Mouse (Mus musculus) gastrocnemius, postnatal 25 days (tissue): Measurements from ENCODE around the gene Ndufv3. TPM values are rescaled to one million over a fixed set of nuclear protein-coding genes. Genes with fewer than 3 reads are reported as not detected.

ENCODE experiments used
- DNase-seq: peaks from one replicate; pipeline ENCODE4 v3.0.0; 2022
- long read RNA-seq, 2 experiments: library from polyadenylated mRNA; stranded (forward); transcript quantifications; one replicate each; pipeline ENCODE4 v2.0.0; 2021
- total RNA-seq, 2 experiments: library from RNA; stranded (reverse); gene quantifications; 1 replicate in 1 of 2; 2 replicates in 1 of 2; pipeline ENCODE4 v1.2.3; 2021

The Ndufv3 gene
- total RNA-seq, result 100 to 1,000 TPM; 458 to 461 TPM
- long read RNA-seq, experiment 1, transcript Ndufv3-202 (3 exons, 493 nt), result major isoform, 1,088 of 1,118 reads
- long read RNA-seq, experiment 1, transcript Ndufv3-201 (4 exons, 1,582 nt), result minor isoform, 14 of 1,118 reads
- long read RNA-seq, experiment 1, partial matches to known transcripts, result 10 of 1,118 reads
- long read RNA-seq, experiment 1, other reads (novel, unspliced or antisense), result 6 of 1,118 reads
- long read RNA-seq, experiment 2, transcript Ndufv3-202 (3 exons, 493 nt), result major isoform, 709 of 748 reads
- long read RNA-seq, experiment 2, transcript Ndufv3-201 (4 exons, 1,582 nt), result minor isoform, 29 of 748 reads
- long read RNA-seq, experiment 2, partial matches to known transcripts, result 6 of 748 reads
- long read RNA-seq, experiment 2, other reads (novel, unspliced or antisense), result 4 of 748 reads

DNA sequence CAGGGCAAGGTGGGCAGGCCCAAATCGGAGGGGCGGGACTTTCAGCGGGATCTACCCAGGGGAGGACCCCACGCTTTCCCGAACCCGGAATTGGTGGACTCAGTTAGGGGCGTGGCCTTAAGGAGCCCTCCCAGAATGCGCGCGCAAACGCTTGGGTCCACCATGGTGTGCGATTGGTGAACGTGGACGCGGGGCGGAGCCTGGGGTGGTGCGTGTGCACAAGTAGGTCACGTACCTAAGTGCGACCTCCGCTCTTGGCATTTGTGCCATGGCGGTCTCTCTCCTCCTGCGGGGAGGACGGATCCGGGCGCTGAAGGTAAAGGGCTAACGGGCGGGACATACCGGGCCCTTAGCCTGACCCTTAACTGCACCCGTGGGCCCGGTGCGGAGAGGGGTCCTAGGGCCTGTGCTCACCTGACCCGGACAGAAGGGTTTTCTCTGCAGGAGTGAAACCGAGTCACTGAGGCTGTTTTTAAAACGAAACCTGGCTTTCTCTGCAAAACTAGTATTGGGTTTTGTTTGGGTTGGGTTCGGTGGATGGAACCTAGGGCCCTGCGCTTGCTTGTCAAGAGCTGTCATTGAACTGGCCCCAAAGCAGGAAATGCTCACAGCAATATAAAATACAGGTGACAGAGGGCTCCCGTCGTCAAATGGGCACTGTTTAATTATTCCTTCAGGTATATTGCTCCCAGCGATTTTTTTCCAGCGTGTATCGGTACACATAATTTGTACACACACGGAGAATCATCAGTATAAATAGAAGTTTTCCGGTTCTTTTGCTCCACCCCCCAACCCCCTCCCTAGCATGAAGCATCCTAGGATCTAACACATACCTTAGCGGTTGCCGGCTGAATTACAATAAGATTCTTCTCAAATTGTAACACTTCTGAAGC lies at the start of gene Ndufv3, which contains the start of gene Wdr4:
Ndufv3 (plus strand) TSS at position 170 of the 893 bp plus-strand sequence.
Wdr4 (minus strand) TSS at position 35 of the 893 bp plus-strand sequence.
- DNase-seq, result peak; percentile 98

DNA sequence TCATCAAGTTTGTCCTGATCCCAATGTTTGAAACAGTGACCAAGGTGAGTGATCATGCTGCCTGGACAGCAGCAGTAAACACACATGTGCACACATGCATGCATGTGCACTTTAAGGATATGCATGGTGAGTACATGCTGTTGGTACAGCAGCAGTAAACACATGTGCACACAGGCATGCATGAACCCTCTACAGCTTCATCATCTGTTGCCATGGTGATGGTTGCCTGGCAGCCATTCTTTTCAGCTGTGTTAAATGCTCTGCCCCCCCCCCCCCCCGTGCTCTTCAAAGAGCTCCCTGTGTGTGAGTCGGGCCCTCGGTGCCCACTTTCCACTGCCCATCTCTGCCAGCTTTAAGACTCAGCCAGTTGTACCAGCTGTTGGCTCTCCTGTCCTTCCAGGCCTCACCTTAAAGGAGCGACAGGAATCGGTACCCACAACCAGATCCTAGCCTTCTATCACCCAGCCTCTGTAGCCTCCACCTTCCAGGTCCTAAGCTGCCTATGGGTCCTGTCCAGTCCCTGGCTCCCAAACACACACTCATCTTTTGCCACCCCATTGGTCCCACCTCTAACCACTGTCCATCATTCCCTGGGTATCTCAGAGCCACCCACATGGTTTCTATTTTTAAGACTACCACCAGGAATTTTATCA lies 49.0 kb upstream of the Ndufv3 start:
- no peak for DNase-seq

DNA sequence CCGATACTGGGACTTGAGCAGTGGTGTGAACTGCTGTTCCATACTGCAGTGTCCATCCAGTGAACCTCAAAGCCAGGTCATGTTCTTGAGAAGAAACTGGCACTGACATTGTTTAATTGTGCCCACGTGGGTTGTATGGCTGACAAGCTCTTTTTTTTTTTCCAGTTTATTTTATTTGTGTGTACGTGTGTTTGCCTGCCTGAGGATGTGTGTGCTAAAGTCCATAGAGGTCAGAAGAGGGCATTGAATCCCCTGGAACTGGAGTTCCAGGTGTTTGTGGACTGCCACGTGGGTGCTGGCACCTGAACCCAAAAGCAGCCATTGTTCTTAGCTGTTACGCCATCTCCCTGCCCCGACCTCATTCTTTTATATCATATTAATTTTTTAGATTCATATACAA lies 45.5 kb upstream of the Ndufv3 start:
- no peak for DNase-seq

DNA sequence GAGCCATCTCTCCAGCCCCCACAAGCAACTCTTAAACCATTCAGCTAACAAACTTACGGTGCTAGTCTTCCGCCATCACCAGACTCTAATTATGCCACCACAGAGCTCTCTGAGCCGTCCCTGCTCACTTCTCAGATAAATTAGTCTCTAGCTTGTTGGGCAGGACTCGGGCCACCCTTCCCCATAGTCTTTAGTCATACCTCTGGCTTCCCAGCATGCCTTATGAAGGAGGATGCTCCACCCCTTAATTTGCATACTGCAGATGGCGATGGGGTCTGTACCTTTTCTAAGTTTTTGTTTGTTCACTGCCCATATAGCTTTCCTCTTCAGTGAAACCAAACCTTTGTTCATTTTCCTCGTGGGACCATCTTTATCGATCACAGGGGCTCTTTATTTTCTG lies 41.3 kb upstream of the Ndufv3 start:
- no peak for DNase-seq

DNA sequence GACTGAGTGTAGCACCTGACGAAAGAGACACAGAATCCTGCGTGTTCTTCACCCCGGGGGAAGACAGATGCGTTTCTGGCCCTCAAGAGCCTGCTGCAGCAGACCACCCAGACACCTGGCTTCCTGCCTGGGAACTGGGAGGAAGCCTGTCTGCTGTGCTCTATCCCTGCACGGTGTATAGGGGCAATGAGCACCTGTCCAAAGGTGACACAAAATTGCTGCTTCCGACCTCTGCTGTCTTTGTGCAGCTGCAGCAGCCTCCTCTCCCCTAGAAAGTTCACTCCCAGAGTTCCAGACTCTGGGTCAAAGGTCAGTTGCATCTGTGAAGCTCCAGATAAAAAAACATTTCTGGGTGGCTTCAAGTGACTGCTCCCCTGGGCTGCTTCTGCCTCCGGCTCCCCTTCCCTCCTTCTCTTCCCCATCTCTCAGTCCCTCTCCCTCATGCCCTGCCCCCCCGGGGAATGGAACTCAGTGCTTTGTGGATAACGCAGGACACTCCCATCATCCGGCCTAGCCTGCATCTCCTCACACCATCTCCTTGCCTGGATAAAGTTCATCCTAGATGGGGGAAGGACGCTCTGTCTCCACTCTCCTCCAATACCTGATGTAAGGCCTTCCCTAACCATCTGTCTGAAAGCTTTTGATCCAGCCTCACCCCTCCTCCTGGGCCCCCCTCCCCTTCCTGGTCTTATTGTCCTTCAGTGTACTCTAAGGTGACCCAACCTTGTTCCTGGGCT lies 40.6 kb upstream of the Ndufv3 start:
- no peak for DNase-seq

DNA sequence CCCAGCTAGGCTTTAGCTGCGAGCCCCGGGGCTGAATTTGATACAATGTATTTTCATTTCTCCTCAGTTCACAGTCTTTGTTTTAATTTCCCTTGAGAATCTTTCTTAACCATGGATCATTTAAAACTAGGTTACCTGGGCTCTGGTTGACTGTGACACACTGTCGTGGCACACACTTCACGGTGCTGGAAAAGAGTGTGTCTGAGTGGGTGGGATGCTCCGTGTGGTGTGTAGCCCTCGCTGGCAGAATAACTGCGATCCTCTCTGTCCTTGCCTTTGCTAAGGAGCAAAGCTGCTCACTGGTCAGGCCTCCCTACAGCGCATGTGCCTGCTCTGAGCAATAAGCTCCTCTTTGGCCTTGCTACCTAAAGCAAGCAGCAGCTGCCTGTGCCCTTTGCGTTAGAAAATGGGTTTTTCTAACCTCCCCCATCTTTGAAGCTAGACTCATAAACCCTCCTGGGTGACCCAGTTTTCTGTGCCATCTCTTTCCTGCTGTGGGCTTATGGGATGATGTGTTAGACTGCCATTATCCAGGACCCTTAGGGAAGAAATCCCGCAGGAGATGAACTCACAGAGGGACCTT lies 33.2 kb upstream of the Ndufv3 start:
- DNase-seq, result no peak

DNA sequence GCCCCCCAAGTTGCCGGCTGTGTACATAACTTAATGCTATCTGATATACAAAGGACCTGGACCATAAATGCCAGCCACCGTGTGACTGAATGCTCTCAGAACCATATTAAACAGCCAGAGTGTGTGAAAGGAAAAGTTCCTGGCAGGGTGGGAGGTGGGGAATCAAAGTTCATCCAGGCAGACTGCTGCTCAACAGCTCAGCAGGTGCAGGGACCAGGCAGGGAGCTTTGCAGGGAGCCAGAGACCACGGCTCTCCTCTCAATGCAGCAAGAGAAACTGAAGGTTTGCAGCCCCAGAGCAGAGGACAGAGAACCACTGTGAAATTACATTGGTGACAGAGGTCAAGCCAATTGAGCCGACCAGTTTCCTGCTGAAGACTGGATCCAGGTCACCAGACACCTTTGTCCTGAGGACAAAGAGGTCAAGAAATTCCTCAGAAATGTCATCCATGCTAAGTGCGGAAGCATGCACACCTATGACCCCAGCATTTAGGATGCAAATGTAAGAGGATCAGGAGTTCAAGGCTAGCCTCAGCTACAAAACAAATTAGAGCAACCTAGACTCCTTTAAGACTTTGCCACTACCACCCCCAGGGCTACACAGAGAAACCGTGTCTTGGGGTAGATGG lies 32.4 kb upstream of the Ndufv3 start:
- DNase-seq, result no peak

DNA sequence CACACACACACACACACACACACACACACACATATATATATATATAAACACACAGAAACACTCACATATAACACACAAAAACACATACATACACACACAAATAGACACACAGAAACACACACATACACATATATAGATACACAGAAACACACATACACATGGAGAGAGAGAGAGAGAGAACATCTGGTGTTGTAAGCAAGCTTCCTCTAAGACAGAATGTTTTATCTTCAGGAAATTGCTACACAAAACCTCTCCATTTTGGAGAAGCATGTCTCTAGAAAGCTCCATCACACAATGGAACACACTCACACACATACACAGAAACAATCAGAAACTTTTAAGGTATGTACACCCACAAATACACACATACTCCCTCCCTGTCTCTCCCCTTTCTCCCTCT lies 28.6 kb upstream of the Ndufv3 start:
- no peak for DNase-seq

DNA sequence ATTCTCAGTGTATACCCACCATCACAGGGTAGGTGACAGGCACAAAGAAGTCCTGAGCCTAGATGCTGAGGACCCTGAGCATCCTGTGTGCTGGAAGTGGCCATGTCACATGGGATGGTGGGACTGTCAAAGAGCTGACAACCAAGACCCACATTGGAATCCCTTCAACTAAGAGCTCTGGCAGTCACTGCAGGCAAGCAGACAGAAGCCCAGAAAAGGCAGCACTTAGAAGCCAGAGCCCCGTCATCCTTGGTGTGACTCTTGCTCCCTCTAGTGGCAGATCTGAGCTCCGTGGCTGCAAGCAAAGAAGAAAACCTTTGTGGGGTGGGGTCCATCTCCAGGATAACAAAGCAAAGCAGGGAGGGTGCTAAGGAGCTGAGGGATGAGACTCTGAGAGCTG lies 27.5 kb upstream of the Ndufv3 start:
- DNase-seq, result peak; percentile 55

DNA sequence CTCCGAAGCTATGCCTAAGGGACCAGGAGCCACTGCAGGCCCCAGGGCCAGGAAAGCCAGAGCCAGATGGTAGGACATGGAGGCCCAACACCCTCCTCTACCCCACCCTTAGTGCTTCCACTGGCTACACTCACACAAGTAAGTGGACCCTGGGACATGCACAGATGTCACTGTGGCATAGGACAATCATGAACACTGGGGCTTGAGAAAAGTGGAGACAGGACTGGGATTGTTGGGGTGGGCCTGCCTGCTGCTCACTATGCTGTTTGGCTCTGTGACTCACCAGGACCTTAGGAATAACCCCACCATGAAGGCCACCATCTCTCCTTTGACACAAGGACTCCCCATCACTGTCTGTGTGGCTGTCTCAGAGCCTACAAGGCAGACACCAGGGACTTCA lies 24.9 kb upstream of the Ndufv3 start:
- DNase-seq, result no peak

DNA sequence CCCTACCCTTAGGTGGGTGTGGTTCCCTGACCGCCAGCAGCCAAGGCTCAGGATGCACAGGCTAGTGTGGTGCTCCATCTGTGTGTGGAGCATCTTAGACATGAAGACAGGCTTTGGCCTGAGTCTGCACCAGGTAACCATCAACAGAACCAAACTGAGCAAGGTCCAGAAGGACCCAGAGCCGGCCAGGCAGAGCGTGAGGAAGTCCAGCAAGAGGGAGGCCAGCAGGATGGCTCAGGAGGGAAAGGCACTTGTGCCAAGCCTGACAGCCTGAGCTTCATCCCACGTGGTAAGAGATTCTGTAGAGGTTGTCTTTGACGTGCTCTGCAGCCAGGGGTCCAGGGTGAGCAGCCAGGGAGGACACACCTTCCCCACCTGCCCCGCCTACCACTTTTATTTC lies 22.2 kb upstream of the Ndufv3 start:
- no peak for DNase-seq

DNA sequence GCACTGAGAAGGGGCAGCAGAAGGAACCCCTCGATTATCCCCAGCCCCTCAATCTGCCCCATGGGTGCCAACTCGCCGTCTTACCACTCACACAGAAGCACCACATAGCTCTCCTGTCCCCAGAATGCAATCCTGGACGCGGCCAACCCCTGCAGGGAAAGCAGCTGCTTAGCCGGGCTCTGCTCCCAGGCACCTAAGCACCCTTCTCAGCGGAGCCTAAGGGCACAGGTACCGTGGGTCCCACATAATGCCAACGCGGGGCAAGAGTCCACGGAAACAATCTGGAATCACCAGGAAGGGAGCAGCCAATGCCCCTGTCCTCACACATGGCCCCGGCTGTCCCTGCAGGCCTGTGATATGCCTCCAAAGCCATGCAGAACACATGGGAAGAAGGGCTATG lies 20.2 kb upstream of the Ndufv3 start:
- DNase-seq, result no peak

DNA sequence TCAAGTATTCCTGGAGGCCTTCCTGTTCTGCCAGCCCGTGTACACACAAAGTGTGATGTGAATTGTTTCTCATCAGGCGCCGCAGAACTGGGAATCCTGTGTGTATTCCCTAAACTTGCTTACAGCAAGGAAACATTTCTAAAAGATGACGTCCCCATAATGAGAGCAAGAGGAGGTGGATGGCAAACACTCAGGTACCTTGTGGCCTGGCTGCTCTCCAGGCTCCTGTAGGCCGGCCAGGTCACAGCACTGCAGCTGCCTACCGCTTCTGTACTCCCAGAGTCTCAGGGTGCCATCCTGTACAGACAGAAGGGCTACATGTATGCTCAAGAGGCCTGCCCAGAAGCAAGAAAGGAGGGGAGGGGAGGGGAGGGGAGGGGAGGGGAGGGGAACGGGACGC lies 19.5 kb upstream of the Ndufv3 start:
- DNase-seq, result no peak

DNA sequence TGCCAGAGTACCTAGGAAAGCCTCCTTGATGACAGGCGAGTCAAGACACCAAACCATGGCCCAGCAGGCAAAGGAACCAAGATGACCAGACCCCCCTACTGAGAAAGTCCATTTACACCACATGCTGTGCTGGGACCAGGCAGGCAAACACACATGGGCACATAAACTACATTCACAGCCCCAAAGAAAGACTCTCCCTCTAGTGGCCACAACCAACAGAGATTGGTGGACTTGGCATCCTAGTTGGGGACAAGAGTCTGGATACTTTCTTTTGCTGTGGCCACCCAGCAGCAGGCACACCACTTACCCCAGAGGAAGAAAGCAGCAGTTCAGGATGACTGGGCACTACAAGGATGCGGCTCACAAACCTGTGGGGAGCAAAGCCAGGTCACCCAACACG lies 19.0 kb upstream of the Ndufv3 start:
- DNase-seq, result no peak

DNA sequence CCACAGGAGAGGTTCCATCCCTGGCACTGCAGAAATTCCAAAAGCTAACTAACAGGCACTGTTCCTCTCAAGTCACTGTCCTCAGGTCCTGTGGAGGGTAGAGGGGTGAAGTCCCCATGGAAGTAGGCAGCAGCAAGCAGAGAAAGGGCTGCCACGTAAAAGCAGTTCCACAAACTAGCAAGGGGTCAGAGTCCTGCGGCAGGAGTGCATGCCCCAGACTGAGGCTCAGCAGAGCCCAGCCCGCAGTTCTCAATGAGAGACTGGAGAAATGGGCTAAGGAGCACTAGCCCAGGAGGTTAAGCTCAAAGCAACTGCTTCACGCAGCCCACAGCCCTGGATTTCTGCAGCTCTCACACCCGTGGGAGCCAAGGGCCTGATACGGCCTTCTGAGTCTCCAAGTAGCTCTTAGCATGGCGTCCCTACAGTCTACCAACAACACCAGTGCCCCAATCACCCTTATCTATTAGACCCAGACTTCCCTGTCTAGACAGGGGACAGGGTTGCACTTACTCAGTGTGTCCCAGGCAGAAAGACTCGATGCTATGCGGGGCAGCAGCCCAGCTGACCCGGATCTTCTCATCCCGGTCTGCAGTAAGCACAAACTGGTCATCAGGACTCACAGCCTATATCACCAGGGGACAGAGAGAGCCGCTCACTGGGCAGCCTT lies 17.5 kb upstream of the Ndufv3 start:
- DNase-seq, result no peak

DNA sequence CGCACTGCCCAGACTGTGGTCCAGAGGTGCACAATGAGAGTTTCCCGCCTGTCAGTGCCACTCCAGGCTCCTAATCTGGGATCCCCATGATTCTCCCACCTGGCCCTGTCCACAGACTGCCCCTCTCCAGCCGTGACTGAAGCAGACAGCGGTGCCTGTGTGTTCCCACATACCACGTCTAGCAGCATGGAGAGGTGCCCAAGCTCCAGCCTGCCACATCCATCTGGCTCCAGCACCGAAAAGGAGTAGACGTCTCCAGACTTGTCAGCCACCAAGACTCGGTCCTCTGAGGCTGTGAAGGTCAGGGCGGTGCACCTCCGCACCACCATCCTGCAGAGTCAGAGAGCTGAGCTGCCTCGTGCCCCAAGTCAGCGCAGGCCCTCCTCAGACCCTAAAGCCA lies 16.6 kb upstream of the Ndufv3 start:
- DNase-seq, result no peak

DNA sequence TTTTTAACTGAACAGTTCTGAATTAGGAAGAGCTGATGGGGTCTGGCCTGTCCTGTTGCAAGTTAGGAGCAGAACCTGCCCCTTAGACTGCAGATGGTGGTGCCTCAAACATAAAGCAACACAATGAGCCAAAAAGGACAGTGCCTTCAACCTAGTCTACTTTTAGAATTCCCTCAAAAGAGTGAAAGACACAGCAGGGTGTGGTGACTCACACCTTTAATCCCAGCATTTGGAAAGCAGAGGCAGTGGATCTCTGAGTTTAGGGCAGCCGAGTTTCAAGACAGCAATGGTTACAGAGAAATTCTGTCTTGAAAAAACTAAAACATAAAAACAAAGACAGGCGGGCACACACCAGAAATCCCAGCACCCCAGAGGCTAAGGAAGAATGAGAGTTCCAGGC lies 16.0 kb upstream of the Ndufv3 start:
- no peak for DNase-seq

DNA sequence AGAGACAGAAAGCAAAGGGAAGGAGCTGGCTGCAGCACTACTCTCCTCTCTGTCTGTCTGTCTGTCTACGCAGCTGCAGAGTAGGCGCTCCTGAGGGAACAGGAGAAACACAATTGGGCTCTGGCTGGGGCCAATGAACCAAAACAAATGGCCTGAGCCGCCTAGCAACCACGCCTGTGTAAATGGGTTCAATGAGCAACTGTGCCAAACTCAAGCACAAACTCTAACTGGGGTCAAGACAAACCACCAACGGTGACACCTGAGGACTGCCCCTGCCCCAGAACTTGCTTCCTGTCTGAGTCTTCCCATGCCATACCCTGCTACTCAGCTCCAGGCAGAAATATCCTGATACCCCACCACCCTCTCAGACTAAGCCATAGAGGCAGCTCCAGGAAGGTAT lies 14.9 kb upstream of the Ndufv3 start:
- no peak for DNase-seq

DNA sequence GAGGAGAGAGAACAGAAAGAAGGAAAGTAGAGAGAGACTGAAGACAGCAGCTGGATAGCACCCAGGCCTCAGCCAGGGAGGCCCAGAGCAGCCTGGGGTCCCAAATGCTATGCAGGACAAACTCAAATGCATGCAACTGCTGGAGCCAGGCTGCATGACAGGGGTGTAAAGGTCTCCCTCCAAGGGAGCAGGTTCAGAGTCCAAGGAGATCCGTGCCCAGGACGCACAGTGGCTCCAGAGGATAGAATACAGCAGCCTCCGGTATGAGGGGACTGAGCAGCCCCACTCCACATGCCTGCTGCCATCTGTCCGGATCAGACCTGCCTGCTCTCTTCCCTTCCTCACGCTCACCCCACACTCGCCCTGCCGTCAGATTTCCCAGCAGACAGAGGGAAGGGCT lies 13.6 kb upstream of the Ndufv3 start:
- no peak for DNase-seq

DNA sequence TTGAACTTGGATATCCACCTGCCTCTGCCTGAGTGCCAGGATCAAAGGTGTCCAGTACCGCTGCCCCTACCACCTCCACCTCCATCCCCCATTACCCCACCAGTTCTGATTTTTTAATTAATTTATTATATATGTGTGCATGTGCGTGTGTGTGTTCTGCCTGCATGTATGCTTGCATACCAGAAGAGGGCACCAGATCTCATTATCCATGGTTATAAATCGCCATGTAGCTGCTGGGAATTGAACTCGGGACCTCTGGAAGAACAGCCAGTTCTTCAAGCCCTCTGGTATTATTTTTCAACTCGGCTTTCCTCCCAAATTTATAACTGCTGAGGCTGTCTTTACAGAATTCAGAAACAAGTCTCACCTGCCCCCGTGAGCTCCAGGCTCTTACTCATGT lies 9.0 kb upstream of the Ndufv3 start:
- no peak for DNase-seq
